Mouse (Mus musculus) neural tube, embryonic 11.5 days (tissue): ENCODE measurements around the gene Spry1. TPM values are rescaled to one million over a fixed set of nuclear protein-coding genes. Genes with fewer than 3 reads are reported as not detected.

Experiments used
- ATAC-seq: fragments of 200-750 bp; cut with Nextera tagmentation; 2 replicates; pipeline ENCODE4 v1.8.0; 2017; ENCODE audit warnings: moderate number of reproducible peaks, mild to moderate bottlenecking, moderate TSS enrichment, moderate library complexity; ENCODE audit not compliant: insufficient read depth, low FRiP score, low TSS enrichment
- DNase-seq: peaks from one replicate; pipeline ENCODE4 v3.0.0-alpha.2; 2015; ENCODE audit warnings: low spot score
- H3K27ac ChIP-seq: fragments of 300-500 bp; sonication (generic); 2 replicates; pipeline ENCODE4 v1.5.1; 2014; ENCODE audit warnings: low read depth, mild to moderate bottlenecking, low read length
- H3K27me3 ChIP-seq: fragments of 300-500 bp; sonication (generic); 2 replicates; pipeline ENCODE4 v1.6.1; 2014; ENCODE audit warnings: mild to moderate bottlenecking, low read length, mixed read lengths; ENCODE audit not compliant: control insufficient read depth, insufficient read depth
- H3K36me3 ChIP-seq: fragments of 300-500 bp; sonication (generic); 2 replicates; pipeline ENCODE4 v1.6.1; 2014; ENCODE audit warnings: mild to moderate bottlenecking, low read length, moderate library complexity, mixed read lengths; ENCODE audit not compliant: control insufficient read depth, insufficient read depth
- H3K4me1 ChIP-seq: fragments of 300-500 bp; sonication (generic); 2 replicates; pipeline ENCODE4 v1.6.1; 2014; ENCODE audit warnings: low read length, mixed read lengths; ENCODE audit not compliant: control insufficient read depth, insufficient read depth
- H3K4me2 ChIP-seq: fragments of 300-500 bp; sonication (generic); 2 replicates; pipeline ENCODE4 v1.6.1; 2014; ENCODE audit warnings: low read depth, mild to moderate bottlenecking, moderate library complexity
- H3K4me3 ChIP-seq: fragments of 300-500 bp; sonication (generic); 2 replicates; pipeline ENCODE4 v1.5.1; 2014; ENCODE audit warnings: low read depth, low read length
- H3K9ac ChIP-seq: fragments of 300-500 bp; sonication (generic); 2 replicates; pipeline ENCODE4 v1.6.1; 2014; ENCODE audit warnings: mild to moderate bottlenecking, low read length
- H3K9me3 ChIP-seq: fragments of 300-500 bp; sonication (generic); 2 replicates; pipeline ENCODE4 v1.6.1; 2016; ENCODE audit warnings: low read length; ENCODE audit not compliant: control insufficient read depth
- WGBS: fragments of 180-500 bp; shearing (Covaris S2); extraction: QIAGEN DNeasy Blood & Tissue Kit; methylation state at CpG from one replicate; pipeline ENCODE4 v1.1.7; 2014; 5-methylcytosine and 5-hydroxymethylcytosine counted together
- polyA plus RNA-seq: library from polyadenylated mRNA; unstranded; fragments of >200 nt; fragmentation: Nextera tagmentation; extraction: Ambion mirVana; gene quantifications from 2 replicates; pipeline ENCODE4 v1.2.1, GENCODE M21; 2014

Spry1 gene
- polyA plus RNA-seq, 1 experiment from 2014 or later, result 8.1 TPM

- H3K4me3 ChIP-seq, result no peak overlapping the region
- H3K4me2 ChIP-seq, result no peak overlapping the region
- H3K27me3 ChIP-seq, result 0 out of 2 replicates have a peak, but pooled peaks cover 4% of the 10 kb centered on the region
- ATAC-seq (no peak), DNase-seq (no peak)
- no peaks in the 10 kb centered on the region for H3K9me3 ChIP-seq
- H3K27ac ChIP-seq, result no peak overlapping the region
- H3K4me1 ChIP-seq, result peaks cover 12% of the 10 kb centered on the region
- 78% methylated on average over 6 of the region's 6 CpGs for WGBS
- H3K9ac ChIP-seq, result no peak overlapping the region
- peaks cover 4% of the 10 kb centered on the region for H3K36me3 ChIP-seq
Measured at GRCm38 (mm10) chr3:37645061-37645460, 5.3 kb downstream of the Spry1 start.

GRCm38 (mm10) chr3:37646221-37646620 lies 6.5 kb downstream of the Spry1 start:
- 95% methylated on average over 9 of the region's 9 CpGs for WGBS
- no peak overlapping the region for H3K27ac ChIP-seq
- peaks cover 4% of the 10 kb centered on the region for H3K36me3 ChIP-seq
- no peak overlapping the region for H3K9ac ChIP-seq
- no peak overlapping the region for H3K4me2 ChIP-seq
- H3K9me3 ChIP-seq, result no peaks in the 10 kb centered on the region
- H3K27me3 ChIP-seq, result 0 out of 2 replicates have a peak, but pooled peaks cover 4% of the 10 kb centered on the region
- no peak for DNase-seq
- peaks cover 12% of the 10 kb centered on the region for H3K4me1 ChIP-seq
- no peak overlapping the region for H3K4me3 ChIP-seq
- no peak for ATAC-seq

- Histone ChIP-seq H3K9me3 (no peaks in the 10 kb centered on the region), H3K36me3 (peaks cover 4% of the 10 kb centered on the region), H3K4me3 (no peak overlapping the region), H3K27me3 (0 out of 2 replicates have a peak, but pooled peaks cover 4% of the 10 kb centered on the region), H3K4me2 (no peak overlapping the region), H3K9ac (no peak overlapping the region), H3K4me1 (peaks cover 6% of the 10 kb centered on the region), H3K27ac (no peak overlapping the region)
- no peak for ATAC-seq
- DNase-seq, result no peak
- WGBS, result 78% methylated on average over 10 of the region's 10 CpGs
Measured at GRCm38 (mm10) chr3:37647225-37647624, 7.5 kb downstream of the Spry1 start.

- DNase-seq, result no peak
- no peak for ATAC-seq
- H3K4me1 ChIP-seq, result no peaks in the 10 kb centered on the region
- no peak overlapping the region for H3K4me3 ChIP-seq
- peaks cover 2% of the 10 kb centered on the region; the same call in 1 of the 2 replicates for H3K36me3 ChIP-seq
- H3K27ac ChIP-seq, result no peak overlapping the region
- H3K4me2 ChIP-seq, result no peak overlapping the region
- 77% methylated on average over 13 of the region's 13 CpGs for WGBS
- H3K9ac ChIP-seq, result no peak overlapping the region
- H3K9me3 ChIP-seq, result no peaks in the 10 kb centered on the region
- H3K27me3 ChIP-seq, result no peaks in the 10 kb centered on the region
Measured at GRCm38 (mm10) chr3:37648244-37648643, 8.5 kb downstream of the Spry1 start.

GRCm38 (mm10) chr3:37649281-37649680 lies 9.5 kb downstream of the Spry1 start:
- Histone ChIP-seq H3K27ac (no peak overlapping the region), H3K27me3 (peaks cover 3% of the 10 kb centered on the region; the same call in 1 of the 2 replicates), H3K4me2 (no peak overlapping the region), H3K9me3 (no peaks in the 10 kb centered on the region), H3K4me1 (no peaks in the 10 kb centered on the region), H3K36me3 (no peaks in the 10 kb centered on the region), H3K9ac (no peak overlapping the region), H3K4me3 (no peak overlapping the region)
- WGBS, result 80% methylated on average over 6 of the region's 6 CpGs
- DNase-seq, result no peak
- no peak for ATAC-seq

- H3K9ac ChIP-seq, result no peak overlapping the region
- H3K4me3 ChIP-seq, result no peak overlapping the region
- no peak overlapping the region for H3K27ac ChIP-seq
- H3K4me2 ChIP-seq, result no peak overlapping the region
- no peaks in the 10 kb centered on the region for H3K36me3 ChIP-seq
- DNase-seq (no peak), ATAC-seq (no peak)
- peaks cover 11% of the 10 kb centered on the region for H3K27me3 ChIP-seq
- no peaks in the 10 kb centered on the region for H3K9me3 ChIP-seq
- 77% methylated on average over 9 of the region's 9 CpGs for WGBS
- peaks cover 4% of the 10 kb centered on the region for H3K4me1 ChIP-seq
Measured at GRCm38 (mm10) chr3:37652537-37652936, 12.8 kb downstream of the Spry1 start.

- Histone ChIP-seq H3K4me3 (no peak overlapping the region), H3K9ac (no peak overlapping the region), H3K4me1 (peaks cover 4% of the 10 kb centered on the region), H3K27ac (no peak overlapping the region), H3K27me3 (peaks cover 11% of the 10 kb centered on the region), H3K36me3 (no peaks in the 10 kb centered on the region), H3K4me2 (peak overlapping the region; percentile 31), H3K9me3 (no peaks in the 10 kb centered on the region)
- ATAC-seq (no peak), DNase-seq (no peak)
- 13% methylated on average over 16 of the region's 16 CpGs for WGBS
Measured at GRCm38 (mm10) chr3:37653935-37654729, 14.4 kb downstream of the Spry1 start.

GRCm38 (mm10) chr3:37654787-37655186 lies 15.0 kb downstream of the Spry1 start:
- Histone ChIP-seq H3K36me3 (no peaks in the 10 kb centered on the region), H3K9me3 (no peaks in the 10 kb centered on the region), H3K9ac (no peak overlapping the region), H3K27ac (no peak overlapping the region), H3K4me1 (peaks cover 4% of the 10 kb centered on the region), H3K4me2 (no peak overlapping the region), H3K27me3 (peaks cover 11% of the 10 kb centered on the region), H3K4me3 (no peak overlapping the region)
- 65% methylated on average over 6 of the region's 6 CpGs for WGBS
- no peak for ATAC-seq
- no peak for DNase-seq
